Mouse (Mus musculus) G1E (cell line): ENCODE results near the gene Defb29. TPM values are rescaled to one million over a fixed set of nuclear protein-coding genes. Genes with fewer than 3 reads are reported as not detected.
A peak's percentile ranks its signal among the peaks of the same experiment; 100 is the strongest.

Experiments used
- ATAC-seq: 2 replicates; pipeline ENCODE4 v1.8.0; 2016; ENCODE audit warnings: mild to moderate bottlenecking; ENCODE audit not compliant: insufficient number of reproducible peaks, poor library complexity, low FRiP score, severe bottlenecking; ENCODE audit errors: extremely low read depth
- DNase-seq: peaks from one replicate; pipeline ENCODE4 v3.0.0; 2012; ENCODE audit warnings: low spot score
- H3K27me3 ChIP-seq: 2 replicates; pipeline ENCODE4 v1.6.1; 2012; ENCODE audit warnings: mild to moderate bottlenecking, low read length, inconsistent platforms; ENCODE audit not compliant: insufficient read depth
- H3K36me3 ChIP-seq: replicated peaks from 2 replicates; pipeline ENCODE3; 2012; ENCODE audit warnings: mild to moderate bottlenecking, inconsistent platforms
- H3K4me1 ChIP-seq: 2 replicates; pipeline ENCODE4 v1.6.1; 2012; ENCODE audit warnings: low read depth, low read length, inconsistent platforms, mixed read lengths; ENCODE audit not compliant: insufficient read depth
- H3K4me3 ChIP-seq: 2 replicates; pipeline ENCODE4 v1.5.1; 2012; ENCODE audit warnings: low read depth, mild to moderate bottlenecking, inconsistent platforms, low read length, moderate library complexity, mixed read lengths
- H3K9me3 ChIP-seq: replicated peaks from 2 replicates; pipeline ENCODE4 v1.6.1; 2012; ENCODE audit warnings: inconsistent platforms
- CTCF ChIP-seq: IDR thresholded peaks from 2 replicates; pipeline ENCODE4 v1.5.1; 2012; ENCODE audit warnings: low read depth, low read length, inconsistent platforms, mixed read lengths
- GATA1 ChIP-seq: IDR thresholded peaks from 2 replicates; pipeline ENCODE4 v1.6.1; 2012; ENCODE audit warnings: borderline replicate concordance, low read length, inconsistent platforms, mixed read lengths
- GATA2 ChIP-seq: IDR thresholded peaks from 2 replicates; pipeline ENCODE4 v1.6.1; 2012; ENCODE audit warnings: low read depth, low read length, inconsistent platforms, borderline replicate concordance
- POLR2AphosphoS5 ChIP-seq: IDR thresholded peaks from 2 replicates; pipeline ENCODE4 v1.6.1; 2012; ENCODE audit warnings: low read depth, low read length, inconsistent platforms; ENCODE audit not compliant: insufficient replicate concordance
- TAL1 ChIP-seq: conservative IDR thresholded peaks from 2 replicates; pipeline ENCODE4 v1.6.1; 2012; ENCODE audit warnings: low read depth, low read length, inconsistent platforms, mixed read lengths
- polyA plus RNA-seq: library from polyadenylated mRNA; stranded (reverse); fragments of >175 nt; gene quantifications from 2 replicates; pipeline ENCODE4 v1.2.3, GENCODE M21; 2012
- total RNA-seq, 2 experiments: library from RNA; stranded (forward) in 1 of 2; stranded (reverse) in 1 of 2; fragments of 200-1000 nt in 1 of 2; fragments of >200 nt in 1 of 2; fragmentation: Nextera tagmentation in 1 of 2; gene quantifications; 2 replicates each; pipeline ENCODE4 v1.2.3; 2014 to 2017

The Defb29 gene
- total and polyA plus RNA-seq, 3 experiments = not detected

GRCm38 (mm10) chr2:152553774-152554423, 14.0 kb upstream of the Defb29 start:
- Histone ChIP-seq H3K4me3 (no peak overlapping the region), H3K27me3 (peaks cover 9% of the 10 kb centered on the region), H3K36me3 (no peaks in the 10 kb centered on the region), H3K4me1 (no peaks in the 10 kb centered on the region), H3K9me3 (no peaks in the 10 kb centered on the region)
- TF ChIP-seq GATA1 (no peak), CTCF (peak; percentile 23; the same call in 1 of the 2 replicates)
- DNase-seq = no peak
- ATAC-seq = no peak

DNA sequence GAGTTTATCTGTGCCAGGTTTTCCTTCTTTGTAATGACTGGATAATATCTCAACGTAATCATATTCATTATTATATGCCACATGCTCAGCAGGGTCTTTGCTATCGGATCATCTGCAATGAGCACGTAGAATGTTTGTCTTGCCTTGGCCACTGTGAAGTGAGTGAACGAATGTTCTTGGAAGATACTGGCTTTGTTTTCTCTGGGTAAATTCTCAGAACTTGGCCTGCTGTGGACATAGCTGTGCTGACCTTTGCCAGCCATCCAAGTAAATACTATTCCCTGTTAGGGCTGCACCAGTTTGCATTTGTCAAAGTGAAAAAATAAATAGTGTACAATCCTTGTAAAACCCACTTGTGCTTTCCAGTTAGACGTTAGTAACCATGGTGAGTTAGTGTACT, 8.2 kb upstream of the Defb29 start:
- Histone ChIP-seq H3K4me3 (no peak overlapping the region), H3K27me3 (peaks cover 3% of the 10 kb centered on the region; the same call in 1 of the 2 replicates), H3K4me1 (no peaks in the 10 kb centered on the region), H3K36me3 (no peaks in the 10 kb centered on the region), H3K9me3 (no peaks in the 10 kb centered on the region)
- DNase-seq = no peak
- no peak for TF ChIP-seq GATA1
- TF ChIP-seq CTCF = no peak
- no peak for TF ChIP-seq POLR2AphosphoS5
- no peak for ATAC-seq

- no peaks in the 10 kb centered on the region for H3K4me1 ChIP-seq
- H3K9me3 ChIP-seq = peaks cover 2% of the 10 kb centered on the region; the same call in 1 of the 2 replicates
- DNase-seq = peak; percentile 4
- H3K36me3 ChIP-seq = no peaks in the 10 kb centered on the region
- H3K27me3 ChIP-seq = peaks cover 3% of the 10 kb centered on the region; the same call in 1 of the 2 replicates
- no peak for ATAC-seq
- TF ChIP-seq GATA1 = no peak
- TF ChIP-seq GATA2 = no peak
- no peak for TF ChIP-seq POLR2AphosphoS5
- TF ChIP-seq TAL1 = no peak
- no peak overlapping the region for H3K4me3 ChIP-seq
Measured at GRCm38 (mm10) chr2:152544691-152545090, 4.8 kb upstream of the Defb29 start.

GRCm38 (mm10) chr2:152543478-152543877, 3.6 kb upstream of the Defb29 start:
- TF ChIP-seq GATA1 = no peak
- no peak for TF ChIP-seq CTCF
- TF ChIP-seq TAL1 = no peak
- TF ChIP-seq GATA2 = no peak
- TF ChIP-seq POLR2AphosphoS5 = no peak
- ATAC-seq (no peak), DNase-seq (no peak)
- Histone ChIP-seq H3K4me3 (no peak overlapping the region), H3K27me3 (peaks cover 3% of the 10 kb centered on the region; the same call in 1 of the 2 replicates), H3K36me3 (no peaks in the 10 kb centered on the region), H3K4me1 (no peaks in the 10 kb centered on the region), H3K9me3 (peaks cover 2% of the 10 kb centered on the region; the same call in 1 of the 2 replicates)

DNA sequence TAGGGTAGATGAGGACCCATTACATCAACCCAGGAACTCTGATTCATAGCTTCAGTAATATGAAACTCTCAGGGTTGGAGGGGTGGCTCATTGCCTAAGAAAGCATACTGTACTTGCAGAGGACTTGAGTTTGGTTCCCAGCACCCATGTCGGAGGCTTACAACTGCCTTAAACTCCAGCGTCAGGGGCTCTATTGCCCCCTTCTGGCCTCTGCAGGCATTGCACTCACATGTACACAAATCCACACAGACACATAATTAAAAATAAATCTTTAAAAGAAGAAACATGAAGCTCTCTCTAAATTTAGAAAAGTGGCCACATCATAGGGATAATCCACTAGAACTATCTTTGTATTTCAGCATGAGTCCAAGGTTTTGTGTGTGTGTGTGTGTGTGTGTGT, 3.0 kb upstream of the Defb29 start:
- DNase-seq (no peak), ATAC-seq (no peak)
- Histone ChIP-seq H3K36me3 (no peaks in the 10 kb centered on the region), H3K9me3 (peaks cover 2% of the 10 kb centered on the region; the same call in 1 of the 2 replicates), H3K27me3 (peaks cover 3% of the 10 kb centered on the region; the same call in 1 of the 2 replicates), H3K4me3 (no peak overlapping the region), H3K4me1 (no peaks in the 10 kb centered on the region)
- no peak; the same call in none of the 2 replicates for TF ChIP-seq CTCF
- TF ChIP-seq GATA2 = no peak
- no peak for TF ChIP-seq GATA1
- TF ChIP-seq POLR2AphosphoS5 = no peak
- TF ChIP-seq TAL1 = no peak

DNA sequence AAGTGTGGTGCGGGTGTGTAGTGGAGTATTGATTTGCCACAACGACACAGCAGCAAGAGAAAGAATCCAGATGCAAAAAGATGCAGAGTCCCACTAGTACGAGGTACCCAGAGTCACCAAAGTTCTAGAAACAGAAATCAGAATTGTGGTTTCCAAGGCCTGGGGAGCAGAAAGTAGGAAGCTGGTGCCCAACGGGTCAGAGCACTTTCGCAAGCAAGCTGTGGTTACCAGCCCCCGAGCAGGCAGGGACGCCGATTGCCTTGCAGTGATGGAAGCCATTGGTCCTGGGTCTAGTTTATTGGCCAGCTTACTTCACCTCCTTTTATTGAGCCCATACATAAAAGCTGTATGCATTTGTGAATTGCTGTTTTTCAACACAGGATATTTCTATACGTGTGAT, 2.1 kb upstream of the Defb29 start:
- Histone ChIP-seq H3K4me3 (no peak overlapping the region), H3K36me3 (no peaks in the 10 kb centered on the region), H3K27me3 (peaks cover 3% of the 10 kb centered on the region; the same call in 1 of the 2 replicates), H3K9me3 (peaks cover 2% of the 10 kb centered on the region; the same call in 1 of the 2 replicates), H3K4me1 (no peaks in the 10 kb centered on the region)
- ATAC-seq (no peak), DNase-seq (no peak)
- no peak for TF ChIP-seq POLR2AphosphoS5
- no peak for TF ChIP-seq TAL1
- TF ChIP-seq GATA2 = no peak
- no peak for TF ChIP-seq CTCF
- TF ChIP-seq GATA1 = no peak
